Mouse (Mus musculus): ENCODE measurements around the gene Golga5.

- no peak for TF ChIP-seq USF1 (IDR thresholded peaks at IDR 0.05; ENCODE audit: low read depth)
- TF ChIP-seq CTCF (IDR thresholded peaks at IDR 0.05; ENCODE audit: control insufficient read depth, insufficient read depth, insufficient read length), result no peak
Observed at GRCm38 (mm10) chr12:102436939-102437526, 31.9 kb upstream of the Golga5 start.

Data from C2C12 (cell line).